Mouse (Mus musculus) duodenum, adult 2 months (tissue): ENCODE results near the gene Tmco4. TPM values are rescaled to one million over a fixed set of nuclear protein-coding genes. Genes with fewer than 3 reads are reported as not detected.

Experiments
- polyA plus RNA-seq: library from polyadenylated mRNA; depleted of rRNA; stranded (reverse); fragments of >200 nt; gene quantifications from 2 replicates; pipeline ENCODE4 v1.2.3, GENCODE M21; 2012; ENCODE audit warnings: low replicate concordance; rRNA removed

The Tmco4 gene
- 36.4 and 36.5 TPM in 2 replicates for polyA plus RNA-seq

DNA sequence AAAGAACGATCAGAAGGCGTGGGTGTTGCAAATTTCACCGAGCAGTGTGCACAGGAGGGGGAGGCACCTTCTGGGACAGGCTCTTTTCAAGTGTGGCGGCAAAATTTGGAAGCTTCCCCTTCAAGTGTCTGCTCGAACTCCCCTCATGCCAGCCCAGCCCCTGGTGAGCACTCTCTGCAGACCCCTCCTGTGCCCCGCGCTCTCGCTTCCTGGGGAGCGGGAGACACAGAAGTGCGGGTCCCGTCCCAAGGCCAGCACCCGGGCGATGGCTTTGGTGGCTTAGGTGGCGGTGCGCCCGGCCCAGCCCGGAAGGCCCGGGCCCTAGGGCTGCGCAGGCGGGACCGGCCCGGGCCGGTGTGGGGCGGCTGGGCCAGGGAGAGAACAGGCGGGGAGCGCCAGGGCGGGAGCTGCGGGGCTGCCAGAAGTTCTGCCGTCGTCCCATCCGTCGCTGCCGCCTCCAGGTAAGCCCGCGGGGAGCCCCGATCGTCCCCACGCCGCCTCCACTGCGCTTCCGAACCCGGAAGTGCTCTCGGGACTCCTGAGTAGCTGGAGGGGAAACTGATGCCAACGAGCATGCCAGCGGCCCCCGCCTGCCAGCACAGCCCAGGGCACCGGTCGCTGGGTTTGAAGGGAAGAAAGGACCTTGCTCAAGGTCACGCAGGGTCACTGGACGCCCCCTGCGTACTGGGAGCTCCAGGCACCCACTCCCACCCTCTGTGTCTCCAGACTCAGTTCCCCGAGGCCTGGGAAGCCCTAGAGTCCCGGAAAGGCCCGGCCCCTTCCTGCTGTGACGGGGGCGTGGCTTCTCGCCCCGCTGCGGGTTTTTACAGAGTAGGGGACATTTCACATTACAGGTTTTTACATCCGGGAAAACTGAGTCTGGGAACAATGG lies at the start of gene Tmco4:
Gene Tmco4 (plus strand): TSS at position 62 of the 892 bp plus-strand sequence.

DNA sequence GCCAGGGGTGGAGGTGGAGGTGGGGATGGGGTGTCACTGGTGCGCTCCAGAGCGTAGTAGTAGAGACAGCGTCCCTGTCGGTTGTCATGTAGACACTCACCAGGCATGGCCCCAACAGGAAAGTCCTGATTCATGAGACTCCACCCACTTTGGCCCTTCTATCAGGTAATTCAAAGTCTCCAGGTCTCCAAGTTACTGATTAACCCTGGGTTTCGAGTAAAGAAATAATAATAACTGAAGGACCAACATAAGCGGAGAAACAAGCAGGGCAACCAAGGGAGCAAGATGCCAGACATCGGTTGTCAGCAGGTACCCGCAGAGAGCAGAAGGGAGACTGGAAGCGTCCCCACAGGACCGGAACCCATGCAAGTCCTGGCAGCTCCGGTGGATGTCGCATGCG lies 5.8 kb upstream of the Tmco4 start, which contains the start of gene Rnf186:
Gene Rnf186 (plus strand): TSS at position 247 of the 400 bp plus-strand sequence.

DNA sequence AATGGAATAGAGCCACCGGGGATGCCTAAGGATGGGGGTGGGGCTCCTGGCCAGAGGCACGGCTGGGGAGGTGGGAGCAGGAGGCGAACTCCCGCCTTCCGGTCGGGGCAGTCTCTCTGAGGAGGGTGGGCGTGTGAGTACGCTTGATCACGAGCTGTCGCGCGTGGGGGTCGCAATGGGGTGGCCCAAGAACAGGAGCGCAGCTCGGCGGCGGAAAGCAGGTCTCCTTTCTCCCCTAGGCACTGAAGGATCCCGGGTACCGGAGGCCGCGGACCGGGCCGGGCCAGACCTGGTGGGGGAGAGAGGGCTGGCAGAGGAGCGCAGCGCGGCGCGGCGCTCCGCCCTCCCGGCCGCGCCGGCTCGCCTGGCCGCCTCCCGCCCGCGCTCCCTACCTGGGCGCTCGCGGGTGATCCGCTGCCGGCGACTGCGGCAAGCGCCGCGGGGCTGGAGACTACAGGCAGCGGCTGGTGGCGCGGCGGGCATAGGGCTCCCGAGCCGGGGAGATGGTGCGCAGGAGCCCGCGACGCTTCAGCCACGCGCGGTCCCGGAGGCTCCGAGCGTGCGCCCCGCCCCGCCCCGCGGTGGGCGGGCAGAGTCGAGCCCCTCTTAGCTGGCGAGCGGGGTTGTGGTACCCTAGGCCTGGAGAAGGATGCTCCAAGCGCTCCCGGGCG lies 102.5 kb downstream of the Tmco4 start, which contains the start of gene Htr6:
Gene Htr6 (minus strand): TSS at position 530 of the 671 bp plus-strand sequence.

DNA sequence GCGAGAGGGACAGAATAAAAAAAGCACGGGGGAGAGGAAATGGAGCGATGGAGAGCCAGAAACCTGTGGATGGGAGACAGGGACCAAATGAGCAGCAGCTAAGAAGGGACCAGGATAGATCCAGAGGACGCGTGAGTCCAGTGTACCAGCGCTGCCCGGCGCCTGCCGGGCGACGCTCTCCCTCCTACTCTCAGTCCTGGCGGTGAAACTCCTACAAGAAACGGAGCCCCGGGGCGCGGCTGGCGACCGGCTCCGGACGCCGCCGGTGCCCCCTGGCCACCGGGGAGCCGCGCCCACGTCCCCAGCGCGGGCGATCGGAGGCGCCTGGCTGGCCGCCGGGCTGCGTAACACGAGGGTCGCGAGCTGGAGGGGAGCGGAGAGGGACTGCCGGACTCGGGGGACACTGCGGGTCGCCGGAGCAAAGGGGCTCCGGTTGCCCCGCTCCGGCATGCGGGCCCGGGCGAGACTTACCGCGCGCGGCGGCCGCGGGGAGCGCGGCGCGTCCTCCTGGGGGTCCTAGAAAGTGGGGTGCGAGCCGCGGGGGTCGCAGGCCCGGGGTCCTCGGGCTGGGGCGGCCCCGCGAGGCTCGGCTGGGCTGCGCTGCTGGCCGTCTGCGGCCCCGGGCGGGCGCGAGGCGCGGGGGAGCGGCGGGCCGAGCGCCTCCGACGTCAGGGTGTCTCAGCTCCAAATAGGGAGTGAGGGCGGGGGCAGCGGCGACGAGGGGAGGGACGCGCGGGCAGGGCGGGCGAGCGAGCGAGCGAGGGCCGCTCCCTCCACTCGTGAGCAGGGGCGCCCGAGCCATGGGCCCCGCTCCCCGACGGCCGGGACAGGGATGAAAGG lies 119.9 kb downstream of the Tmco4 start, which contains the start of gene Nbl1:
Gene Nbl1 (minus strand): TSS at position 638 of the 840 bp plus-strand sequence.

Other genes starting within 250 kb of the Tmco4 start
- 0.08 and 0.61 TPM in 2 replicates for gene Pla2g2c, start 248.1 kb upstream of the Tmco4 start, polyA plus RNA-seq
- gene Ubxn10, start 235.7 kb upstream of the Tmco4 start, polyA plus RNA-seq = 0.64 and 2.2 TPM in 2 replicates
- gene Pla2g2f, start 215.3 kb upstream of the Tmco4 start, polyA plus RNA-seq = 7.4 and 9.9 TPM in 2 replicates
- gene Pla2g2d, start 197.2 kb upstream of the Tmco4 start, polyA plus RNA-seq = 1.3 and 5.0 TPM in 2 replicates
- 4.6 and 9.2 TPM in 2 replicates for gene Pla2g5, start 109.4 kb upstream of the Tmco4 start, polyA plus RNA-seq
- gene Gm13030, start 98.9 kb upstream of the Tmco4 start, polyA plus RNA-seq = not detected in 2 replicates
- gene Pla2g2e, start 94.9 kb upstream of the Tmco4 start, polyA plus RNA-seq = 1.1 TPM in 2 replicates
- 4.5 and 7.6 TPM in 2 replicates for gene Otud3, start 58.9 kb upstream of the Tmco4 start, polyA plus RNA-seq
- gene Rnf186, start 5.8 kb upstream of the Tmco4 start, polyA plus RNA-seq = 398 and 463 TPM in 2 replicates
- gene Htr6, start 102.7 kb downstream of the Tmco4 start, polyA plus RNA-seq = 1.2 and 3.3 TPM in 2 replicates
- gene Nbl1, start 120.1 kb downstream of the Tmco4 start, polyA plus RNA-seq = 125 and 184 TPM in 2 replicates
- gene Minos1, start 158.2 kb downstream of the Tmco4 start, polyA plus RNA-seq = 21.5 and 48.2 TPM in 2 replicates
- gene Capzb, start 220.0 kb downstream of the Tmco4 start, polyA plus RNA-seq = 90.5 and 258 TPM in 2 replicates